Mouse (Mus musculus) stomach, embryonic 16.5 days (tissue): ENCODE data around the gene Cpm. TPM values are rescaled to one million over a fixed set of nuclear protein-coding genes. Genes with fewer than 3 reads are reported as not detected.
A peak's percentile ranks its signal among the peaks of the same experiment; 100 is the strongest.
"Not testable (repeated sequence)": the region's sequence is repeated elsewhere in the genome, so short reads cannot be mapped to it uniquely, and the experiment has no call there.

Experiments used
- ATAC-seq: fragments of 200-750 bp; cut with Nextera tagmentation; 2 replicates; pipeline ENCODE4 v1.8.0; 2017; ENCODE audit warnings: moderate number of reproducible peaks, moderate TSS enrichment; ENCODE audit not compliant: insufficient read depth, low FRiP score
- H3K27ac ChIP-seq: fragments of 300-500 bp; sonication (generic); 2 replicates; pipeline ENCODE4 v1.5.1; 2014; ENCODE audit warnings: low read length
- H3K27me3 ChIP-seq: fragments of 300-500 bp; sonication (generic); 2 replicates; pipeline ENCODE4 v1.6.1; 2014; ENCODE audit warnings: low read length, control low read depth, mixed read lengths; ENCODE audit not compliant: control insufficient read depth, insufficient read depth
- H3K36me3 ChIP-seq: fragments of 300-500 bp; sonication (generic); 2 replicates; pipeline ENCODE4 v1.6.1; 2014; ENCODE audit warnings: low read length; ENCODE audit not compliant: control insufficient read depth, insufficient read depth
- H3K4me1 ChIP-seq: fragments of 300-500 bp; sonication (generic); 2 replicates; pipeline ENCODE4 v1.6.1; 2014; ENCODE audit warnings: low read length, control low read depth, mixed read lengths; ENCODE audit not compliant: control insufficient read depth, insufficient read depth
- H3K4me2 ChIP-seq: fragments of 300-500 bp; sonication (generic); 2 replicates; pipeline ENCODE4 v1.6.1; 2014; ENCODE audit warnings: low read depth, low read length, mixed read lengths
- H3K4me3 ChIP-seq: fragments of 300-500 bp; sonication (generic); replicated peaks from 2 replicates; pipeline ENCODE4 v1.5.1; 2014; ENCODE audit warnings: mild to moderate bottlenecking, low read length
- H3K9ac ChIP-seq: fragments of 300-500 bp; sonication (generic); 2 replicates; pipeline ENCODE4 v1.6.1; 2014; ENCODE audit warnings: low read length
- H3K9me3 ChIP-seq: fragments of 300-500 bp; sonication (generic); replicated peaks from 2 replicates; pipeline ENCODE4 v1.6.1; 2016; ENCODE audit warnings: low read length, control low read depth; ENCODE audit not compliant: control insufficient read depth
- WGBS: fragments of 180-500 bp; shearing (Covaris S2); extraction: QIAGEN DNeasy Blood & Tissue Kit; methylation state at CpG from one replicate; pipeline ENCODE4 v1.1.7; 2014; 5-methylcytosine and 5-hydroxymethylcytosine counted together
- polyA plus RNA-seq: library from polyadenylated mRNA; unstranded; fragments of >200 nt; fragmentation: Nextera tagmentation; extraction: Ambion mirVana; gene quantifications from 2 replicates; pipeline ENCODE4 v1.2.1, GENCODE M21; 2015

Cpm gene
- polyA plus RNA-seq, 1 experiment from 2014 or later = 74.0 TPM

GRCm38 (mm10) chr10:117711408-117711807 lies 82.1 kb downstream of the Cpm start:
- 59% methylated on average over 5 of the region's 5 CpGs for WGBS
- Histone ChIP-seq H3K9ac (peak overlapping the region; percentile 69), H3K9me3 (no peaks in the 10 kb centered on the region), H3K36me3 (0 out of 2 replicates have a peak, but pooled peaks cover 4% of the 10 kb centered on the region), H3K4me2 (peak overlapping the region; percentile 65), H3K4me1 (peaks cover 14% of the 10 kb centered on the region), H3K27me3 (no peaks in the 10 kb centered on the region), H3K4me3 (peak overlapping the region; percentile 87), H3K27ac (peak overlapping the region; percentile 54; the same call in 1 of the 2 replicates)
- no peak for ATAC-seq

GRCm38 (mm10) chr10:117712191-117712754 lies 83.0 kb downstream of the Cpm start:
- Histone ChIP-seq H3K4me3 (no peak overlapping the region), H3K27me3 (no peaks in the 10 kb centered on the region), H3K9ac (no peak overlapping the region), H3K36me3 (no peaks in the 10 kb centered on the region), H3K9me3 (no peaks in the 10 kb centered on the region), H3K4me1 (peaks cover 7% of the 10 kb centered on the region), H3K4me2 (no peak overlapping the region), H3K27ac (no peak overlapping the region)
- WGBS = 86% methylated on average over 9 of the region's 9 CpGs
- no peak for ATAC-seq

GRCm38 (mm10) chr10:117712871-117713270 lies 83.6 kb downstream of the Cpm start:
- ATAC-seq = no peak
- Histone ChIP-seq H3K4me3 (no peak overlapping the region), H3K9ac (no peak overlapping the region), H3K4me1 (peaks cover 10% of the 10 kb centered on the region), H3K9me3 (no peaks in the 10 kb centered on the region), H3K36me3 (no peaks in the 10 kb centered on the region), H3K27me3 (no peaks in the 10 kb centered on the region), H3K27ac (no peak overlapping the region), H3K4me2 (no peak overlapping the region)
- WGBS = 94% methylated on average over 9 of the region's 9 CpGs

- Histone ChIP-seq H3K4me3 (no peak overlapping the region), H3K27me3 (no peaks in the 10 kb centered on the region), H3K27ac (no peak overlapping the region), H3K4me1 (peaks cover 10% of the 10 kb centered on the region), H3K9me3 (no peaks in the 10 kb centered on the region), H3K4me2 (no peak overlapping the region), H3K36me3 (no peaks in the 10 kb centered on the region), H3K9ac (no peak overlapping the region)
- ATAC-seq = no peak
- 94% methylated on average over 8 of the region's 8 CpGs for WGBS
Measured at GRCm38 (mm10) chr10:117713466-117713865, 84.2 kb downstream of the Cpm start.

GRCm38 (mm10) chr10:117714048-117714545 lies 84.8 kb downstream of the Cpm start:
- whole genome bisulfite sequencing = 81% methylated on average over 3 of the region's 3 CpGs
- no peaks in the 10 kb centered on the region for H3K9me3 ChIP-seq
- no peak overlapping the region for H3K9ac ChIP-seq
- no peak overlapping the region for H3K4me2 ChIP-seq
- peaks cover 5% of the 10 kb centered on the region for H3K4me1 ChIP-seq
- ATAC-seq = no peak
- H3K27me3 ChIP-seq = no peaks in the 10 kb centered on the region
- H3K36me3 ChIP-seq = no peaks in the 10 kb centered on the region
- no peak overlapping the region for H3K27ac ChIP-seq
- H3K4me3 ChIP-seq = no peak overlapping the region

GRCm38 (mm10) chr10:117714928-117715500 lies 85.7 kb downstream of the Cpm start:
- Histone ChIP-seq H3K4me3 (no peak overlapping the region), H3K9me3 (no peaks in the 10 kb centered on the region), H3K27me3 (no peaks in the 10 kb centered on the region), H3K9ac (no peak overlapping the region), H3K4me1 (peaks cover 3% of the 10 kb centered on the region; the same call in 1 of the 2 replicates), H3K27ac (no peak overlapping the region), H3K4me2 (no peak overlapping the region), H3K36me3 (no peaks in the 10 kb centered on the region)
- WGBS = 73% methylated on average over 4 of the region's 4 CpGs
- ATAC-seq = no peak

- not testable (repeated sequence) for H3K9me3 ChIP-seq, H3K36me3 ChIP-seq, H3K27me3 ChIP-seq, H3K9ac ChIP-seq, H3K4me2 ChIP-seq, H3K27ac ChIP-seq, H3K4me1 ChIP-seq, H3K4me3 ChIP-seq, ATAC-seq
- WGBS = 85% methylated on average over 1 of the region's 1 CpGs
Measured at GRCm38 (mm10) chr10:117715654-117716053, 86.4 kb downstream of the Cpm start.

- WGBS = 85% methylated on average over 3 of the region's 3 CpGs
Measured at GRCm38 (mm10) chr10:117716686-117717085, 87.4 kb downstream of the Cpm start.

GRCm38 (mm10) chr10:117717583-117717982 lies 88.3 kb downstream of the Cpm start:
- Histone ChIP-seq H3K4me1 (peaks cover 3% of the 10 kb centered on the region; the same call in 1 of the 2 replicates), H3K27ac (0 out of 2 replicates have a peak overlapping the region, but pooled peaks have one; percentile 6), H3K9ac (no peak overlapping the region), H3K4me2 (no peak overlapping the region; the same call in 1 of the 2 replicates), H3K27me3 (no peaks in the 10 kb centered on the region), H3K4me3 (no peak overlapping the region), H3K9me3 (no peaks in the 10 kb centered on the region), H3K36me3 (no peaks in the 10 kb centered on the region)
- 4% methylated on average over 4 of the region's 4 CpGs for WGBS
- peak; percentile 37; the same call in 1 of the 2 replicates for ATAC-seq

More at GRCm38 (mm10) chr10:117716686-117717085, 87.4 kb downstream of the Cpm start:
- Histone ChIP-seq H3K9me3 (no peaks in the 10 kb centered on the region), H3K27me3 (no peaks in the 10 kb centered on the region), H3K27ac (no peak overlapping the region), H3K36me3 (no peaks in the 10 kb centered on the region), H3K4me1 (peaks cover 3% of the 10 kb centered on the region; the same call in 1 of the 2 replicates), H3K4me3 (no peak overlapping the region), H3K4me2 (no peak overlapping the region), H3K9ac (no peak overlapping the region)
- ATAC-seq = no peak
